Mouse (Mus musculus) CH12.LX (cell line): Measurements from ENCODE around the gene Rasal1. TPM values are rescaled to one million over a fixed set of nuclear protein-coding genes. Genes with fewer than 3 reads are reported as not detected.

Experiments
- DNase-seq: peaks from one replicate; pipeline ENCODE4 v3.0.0-alpha.2; 2013; ENCODE audit errors: extremely low read depth
- H3K27ac ChIP-seq: 2 replicates; pipeline ENCODE4 v1.5.1; 2012; ENCODE audit warnings: low read depth, mild to moderate bottlenecking, control low read depth, moderate library complexity; ENCODE audit not compliant: insufficient read depth
- H3K27me3 ChIP-seq: replicated peaks from 2 replicates; pipeline ENCODE3; 2012; ENCODE audit warnings: inconsistent platforms
- H3K36me3 ChIP-seq, 2 experiments: replicated peaks in 1 of 2; 2 replicates each; pipeline versions ENCODE3 to v1.6.1; 2012; ENCODE audit warnings: inconsistent platforms in 1 of 2, low read length in 1 of 2, mild to moderate bottlenecking in 1 of 2, mixed read lengths in 1 of 2, moderate library complexity in 1 of 2; ENCODE audit not compliant: control insufficient read depth in 1 of 2, insufficient read depth in 1 of 2
- H3K4me1 ChIP-seq, 2 experiments: 2 replicates each; pipeline ENCODE4 v1.6.1; 2012; ENCODE audit warnings: inconsistent platforms in 1 of 2, moderate library complexity in 1 of 2; ENCODE audit not compliant: insufficient read depth in 2 of 2, control insufficient read depth in 1 of 2
- H3K4me2 ChIP-seq: 2 replicates; pipeline ENCODE4 v1.6.1; 2012; ENCODE audit warnings: low read depth, mild to moderate bottlenecking, control low read depth; ENCODE audit not compliant: poor library complexity, insufficient read depth, severe bottlenecking
- H3K4me3 ChIP-seq, 3 experiments: fragments of 150-350 bp in 1 of 3; sonication (generic) in 1 of 3; replicated peaks in 1 of 3; 2 replicates each; pipeline versions ENCODE3 to v1.5.1; 2011 to 2012; ENCODE audit warnings: low read depth in 2 of 3, low read length in 2 of 3, mild to moderate bottlenecking in 2 of 3, moderate library complexity in 2 of 3, control low read depth in 1 of 3, improper control_type of control experiment in 1 of 3, inconsistent platforms in 1 of 3, mixed read lengths in 1 of 3; ENCODE audit not compliant: poor library complexity in 1 of 3
- H3K79me2 ChIP-seq: replicated peaks from 2 replicates; pipeline ENCODE4 v1.6.1; 2012; ENCODE audit warnings: mild to moderate bottlenecking, moderate library complexity; ENCODE audit not compliant: control insufficient read depth, poor library complexity, insufficient read depth, severe bottlenecking; ENCODE audit errors: extremely low read depth
- H3K9ac ChIP-seq: 2 replicates; pipeline ENCODE4 v1.6.1; 2012; ENCODE audit warnings: low read depth, mild to moderate bottlenecking, control low read depth, moderate library complexity; ENCODE audit not compliant: insufficient read depth
- H3K9me3 ChIP-seq: replicated peaks from 2 replicates; pipeline ENCODE3; 2012; ENCODE audit warnings: low read length, inconsistent platforms, mixed read lengths
- MAFK ChIP-seq: IDR thresholded peaks from 2 replicates; pipeline ENCODE4 v1.6.1; 2011; ENCODE audit warnings: low read length, improper control_type of control experiment; ENCODE audit not compliant: insufficient replicate concordance
- USF1 ChIP-seq: IDR thresholded peaks from 2 replicates; pipeline ENCODE4 v1.6.1; 2014; ENCODE audit warnings: low read depth, mild to moderate bottlenecking, inconsistent platforms, low read length, improper control_type of control experiment
- dilution Hi-C: fragments of 300-500 bp; cut with MboI; formaldehyde crosslinking; loops from 2 replicates; pipeline ENCODE4 v1.14.3; 2020; ENCODE audit warnings: low sequenced_read_pairs; ENCODE audit not compliant: extremely low pct_unique_long_range_greater_than_20kb, extremely low pct_ligation_motif_present
- in situ Hi-C: fragments of 300-500 bp; cut with MboI; formaldehyde crosslinking; loops from 3 replicates; pipeline ENCODE4 v1.14.3; 2019; ENCODE audit warnings: low sequenced_read_pairs, low pct_ligation_motif_present, low pct_unique_long_range_greater_than_20kb, mixed read lengths
- polyA plus RNA-seq: library from polyadenylated mRNA; unstranded; fragments of >175 nt; gene quantifications from 2 replicates; pipeline ENCODE4 v1.2.1, GENCODE M21; 2012; ENCODE audit warnings: low read depth; ENCODE audit not compliant: insufficient read length
- total RNA-seq, 2 experiments: library from RNA; depleted of rRNA; stranded (reverse); fragments of 300-350 nt in 1 of 2; fragments of >200 nt in 1 of 2; gene quantifications; 2 replicates each; pipeline ENCODE4 v1.2.3; 2012 to 2014

Gene Rasal1
- total and polyA plus RNA-seq, 3 experiments, result 11.7 to 21.4 (median 15.6) TPM

DNA sequence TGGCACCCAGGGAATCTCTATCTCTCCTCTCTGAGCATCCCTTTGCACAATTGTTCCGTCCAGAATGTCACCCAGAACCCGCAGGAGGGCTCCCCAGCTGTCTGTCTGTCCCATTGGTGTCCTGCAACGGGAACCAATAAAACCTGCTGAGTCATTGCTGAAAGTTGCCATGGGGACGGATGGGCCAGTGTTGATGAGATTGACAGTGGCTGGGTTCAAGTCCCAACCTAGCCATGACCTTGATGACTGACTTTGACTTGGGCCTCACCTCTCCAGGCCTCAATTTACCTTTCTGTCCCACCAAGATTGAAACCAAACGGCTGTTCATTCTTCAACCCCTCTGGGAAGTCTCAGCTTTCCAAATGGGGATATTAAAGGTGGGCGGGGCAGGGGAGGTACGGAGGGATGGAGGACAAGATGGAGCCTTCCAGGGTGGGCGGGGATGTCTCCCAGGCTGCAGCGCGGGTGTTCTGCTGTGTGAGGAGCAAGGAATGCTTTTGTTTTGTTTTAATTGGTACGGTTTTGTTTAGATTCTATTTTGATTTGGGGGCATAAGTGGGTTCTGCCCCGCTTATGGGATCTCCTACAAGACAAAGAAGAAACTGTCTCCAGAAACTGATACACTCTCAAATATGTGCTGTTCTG lies 77.3 kb downstream of the Rasal1 start:
- DNase-seq, result no peak
- H3K36me3 ChIP-seq, result no peaks in the 10 kb centered on the region
- dilution Hi-C loops, result no loop called here
- H3K9me3 ChIP-seq, result peaks cover 7% of the 10 kb centered on the region
- in situ Hi-C loops, result no loop called here
- H3K4me3 ChIP-seq, result no peak overlapping the region
- no peak overlapping the region for H3K27ac ChIP-seq
- peaks cover 6 to 7% of the 10 kb centered on the region in 2 experiments; a peak in 2 of 4 replicates for H3K4me1 ChIP-seq
- H3K79me2 ChIP-seq, result no peaks in the 10 kb centered on the region
- no peak overlapping the region for H3K9ac ChIP-seq
- peak; percentile 50; the same call in 1 of the 2 replicates for TF ChIP-seq MAFK
- TF ChIP-seq USF1, result no peak
- TF ChIP-seq, all 38 proteins: peak for 1
- Histone ChIP-seq H3K27me3 (peaks cover 33% of the 10 kb centered on the region), H3K4me2 (no peak overlapping the region)

Other genes with a start within 250 kb of the Rasal1 start
- not detected in 2 replicates for gene Lhx5, start 217.1 kb upstream of the Rasal1 start, total RNA-seq (2012; rRNA removed)
- not detected in 2 replicates for gene Lhx5, start 217.1 kb upstream of the Rasal1 start, total RNA-seq (2014; rRNA removed)
- gene Lhx5, start 217.1 kb upstream of the Rasal1 start, polyA plus RNA-seq, result not detected in 2 replicates
- 1.8 and 4.0 TPM in 2 replicates for gene Sdsl, start 176.0 kb upstream of the Rasal1 start, total RNA-seq (2012; rRNA removed)
- gene Sdsl, start 176.0 kb upstream of the Rasal1 start, total RNA-seq (2014; rRNA removed), result not detected in 2 replicates
- gene Sdsl, start 176.0 kb upstream of the Rasal1 start, polyA plus RNA-seq, result 0.37 TPM in 1 of 2 replicates, not detected in the other
- not detected in 2 replicates for gene Sds, start 172.3 kb upstream of the Rasal1 start, total RNA-seq (2012; rRNA removed)
- gene Sds, start 172.3 kb upstream of the Rasal1 start, total RNA-seq (2014; rRNA removed), result not detected in 2 replicates
- 0.76 and 1.5 TPM in 2 replicates for gene Sds, start 172.3 kb upstream of the Rasal1 start, polyA plus RNA-seq
- gene Plbd2, start 145.2 kb upstream of the Rasal1 start, total RNA-seq (2012; rRNA removed), result 10.8 and 21.3 TPM in 2 replicates
- 7.1 and 9.0 TPM in 2 replicates for gene Plbd2, start 145.2 kb upstream of the Rasal1 start, total RNA-seq (2014; rRNA removed)
- gene Plbd2, start 145.2 kb upstream of the Rasal1 start, polyA plus RNA-seq, result 24.3 and 28.8 TPM in 2 replicates
- 3.3 and 5.8 TPM in 2 replicates for gene Slc8b1, start 137.6 kb upstream of the Rasal1 start, total RNA-seq (2012; rRNA removed)
- 3.2 and 3.6 TPM in 2 replicates for gene Slc8b1, start 137.6 kb upstream of the Rasal1 start, total RNA-seq (2014; rRNA removed)
- gene Slc8b1, start 137.6 kb upstream of the Rasal1 start, polyA plus RNA-seq, result 4.6 and 5.1 TPM in 2 replicates
- 1.9 and 2.2 TPM in 2 replicates for gene Tpcn1, start 60.1 kb upstream of the Rasal1 start, total RNA-seq (2012; rRNA removed)
- 0.90 and 1.0 TPM in 2 replicates for gene Tpcn1, start 60.1 kb upstream of the Rasal1 start, total RNA-seq (2014; rRNA removed)
- 4.2 and 5.4 TPM in 2 replicates for gene Tpcn1, start 60.1 kb upstream of the Rasal1 start, polyA plus RNA-seq
- 0.25 and 0.59 TPM in 2 replicates for gene Iqcd, start 59.8 kb upstream of the Rasal1 start, total RNA-seq (2012; rRNA removed)
- not detected in 2 replicates for gene Iqcd, start 59.8 kb upstream of the Rasal1 start, total RNA-seq (2014; rRNA removed)
- gene Iqcd, start 59.8 kb upstream of the Rasal1 start, polyA plus RNA-seq, result 0.35 and 0.77 TPM in 2 replicates
- 6.3 and 7.3 TPM in 2 replicates for gene Rita1, start 36.2 kb upstream of the Rasal1 start, total RNA-seq (2012; rRNA removed)
- gene Rita1, start 36.2 kb upstream of the Rasal1 start, total RNA-seq (2014; rRNA removed), result 6.2 and 7.3 TPM in 2 replicates
- gene Rita1, start 36.2 kb upstream of the Rasal1 start, polyA plus RNA-seq, result 10.2 and 10.8 TPM in 2 replicates
- 83.6 and 93.6 TPM in 2 replicates for gene Ddx54, start 36.1 kb upstream of the Rasal1 start, total RNA-seq (2012; rRNA removed)
- 56.6 and 63.7 TPM in 2 replicates for gene Ddx54, start 36.1 kb upstream of the Rasal1 start, total RNA-seq (2014; rRNA removed)
- gene Ddx54, start 36.1 kb upstream of the Rasal1 start, polyA plus RNA-seq, result 91.8 and 96.8 TPM in 2 replicates
- gene Cfap73, start 14.6 kb upstream of the Rasal1 start, total RNA-seq (2012; rRNA removed), result not detected in 2 replicates
- not detected in 2 replicates for gene Cfap73, start 14.6 kb upstream of the Rasal1 start, total RNA-seq (2014; rRNA removed)
- gene Cfap73, start 14.6 kb upstream of the Rasal1 start, polyA plus RNA-seq, result 0.26 TPM in 1 of 2 replicates, not detected in the other
- 3.2 and 3.9 TPM in 2 replicates for gene Dtx1, start 63.1 kb downstream of the Rasal1 start, total RNA-seq (2012; rRNA removed)
- 0.30 and 0.98 TPM in 2 replicates for gene Dtx1, start 63.1 kb downstream of the Rasal1 start, total RNA-seq (2014; rRNA removed)
- gene Dtx1, start 63.1 kb downstream of the Rasal1 start, polyA plus RNA-seq, result 2.1 and 2.9 TPM in 2 replicates
- not detected in 2 replicates for gene Oas2, start 101.0 kb downstream of the Rasal1 start, total RNA-seq (2012; rRNA removed)
- not detected in 2 replicates for gene Oas2, start 101.0 kb downstream of the Rasal1 start, total RNA-seq (2014; rRNA removed)
- gene Oas2, start 101.0 kb downstream of the Rasal1 start, polyA plus RNA-seq, result not detected in 2 replicates
- gene Oas3, start 128.8 kb downstream of the Rasal1 start, total RNA-seq (2012; rRNA removed), result 0.13 and 0.30 TPM in 2 replicates
- gene Oas3, start 128.8 kb downstream of the Rasal1 start, total RNA-seq (2014; rRNA removed), result not detected in 2 replicates
- gene Oas3, start 128.8 kb downstream of the Rasal1 start, polyA plus RNA-seq, result 0.05 TPM in 1 of 2 replicates, not detected in the other
- not detected in 2 replicates for gene Oas1e, start 146.7 kb downstream of the Rasal1 start, total RNA-seq (2012; rRNA removed)
- not detected in 2 replicates for gene Oas1e, start 146.7 kb downstream of the Rasal1 start, total RNA-seq (2014; rRNA removed)
- gene Oas1e, start 146.7 kb downstream of the Rasal1 start, polyA plus RNA-seq, result not detected in 2 replicates
- 1.6 and 1.7 TPM in 2 replicates for gene Oas1c, start 163.7 kb downstream of the Rasal1 start, total RNA-seq (2012; rRNA removed)
- 3.6 TPM in 2 replicates for gene Oas1c, start 163.7 kb downstream of the Rasal1 start, total RNA-seq (2014; rRNA removed)
- gene Oas1c, start 163.7 kb downstream of the Rasal1 start, polyA plus RNA-seq, result 3.6 and 4.7 TPM in 2 replicates
- not detected in 2 replicates for gene Oas1f, start 198.6 kb downstream of the Rasal1 start, total RNA-seq (2012; rRNA removed)
- not detected in 2 replicates for gene Oas1f, start 198.6 kb downstream of the Rasal1 start, total RNA-seq (2014; rRNA removed)
- not detected in 2 replicates for gene Oas1f, start 198.6 kb downstream of the Rasal1 start, polyA plus RNA-seq
- not detected in 2 replicates for gene Oas1h, start 212.6 kb downstream of the Rasal1 start, total RNA-seq (2012; rRNA removed)
- gene Oas1h, start 212.6 kb downstream of the Rasal1 start, total RNA-seq (2014; rRNA removed), result not detected in 2 replicates
- gene Oas1h, start 212.6 kb downstream of the Rasal1 start, polyA plus RNA-seq, result not detected in 2 replicates
- 0.17 TPM in 1 of 2 replicates, not detected in the other for gene Oas1g, start 238.8 kb downstream of the Rasal1 start, total RNA-seq (2012; rRNA removed)
- 0.19 TPM in 1 of 2 replicates, not detected in the other for gene Oas1g, start 238.8 kb downstream of the Rasal1 start, total RNA-seq (2014; rRNA removed)
- gene Oas1g, start 238.8 kb downstream of the Rasal1 start, polyA plus RNA-seq, result not detected in 2 replicates